Mouse (Mus musculus) heart, postnatal 0 days (tissue): ENCODE data around the gene Serpina10. TPM values are rescaled to one million over a fixed set of nuclear protein-coding genes. Genes with fewer than 3 reads are reported as not detected.

ENCODE experiments used
- ATAC-seq: fragments of 200-750 bp; cut with Nextera tagmentation; 2 replicates; pipeline ENCODE4 v1.8.0; 2017; ENCODE audit warnings: low read depth, moderate number of reproducible peaks, moderate library complexity; ENCODE audit not compliant: insufficient read depth
- DNase-seq: peaks from one replicate; pipeline ENCODE4 v3.0.0-alpha.2; 2016; ENCODE audit warnings: low spot score
- H3K27ac ChIP-seq: fragments of 300-500 bp; sonication (generic); 2 replicates; pipeline ENCODE4 v1.5.1; 2014; ENCODE audit warnings: low read depth, mild to moderate bottlenecking
- H3K27me3 ChIP-seq: fragments of 300-500 bp; sonication (generic); 2 replicates; pipeline ENCODE4 v1.6.1; 2014; ENCODE audit warnings: low read length, mixed read lengths; ENCODE audit not compliant: control insufficient read depth, insufficient read depth
- H3K36me3 ChIP-seq: fragments of 300-500 bp; sonication (generic); replicated peaks from 2 replicates; pipeline ENCODE4 v1.6.1; 2014; ENCODE audit warnings: low read length, mixed read lengths; ENCODE audit not compliant: control insufficient read depth, insufficient read depth
- H3K4me1 ChIP-seq: fragments of 300-500 bp; sonication (generic); 2 replicates; pipeline ENCODE4 v1.6.1; 2014; ENCODE audit warnings: antibody characterized with exemption; ENCODE audit not compliant: control insufficient read depth, insufficient read depth
- H3K4me2 ChIP-seq: fragments of 300-500 bp; sonication (generic); 2 replicates; pipeline ENCODE4 v1.6.1; 2014; ENCODE audit warnings: low read depth, mild to moderate bottlenecking, low read length, moderate library complexity
- H3K4me3 ChIP-seq: fragments of 300-500 bp; sonication (generic); 2 replicates; pipeline ENCODE4 v1.5.1; 2014; ENCODE audit warnings: low read depth, low read length
- H3K9ac ChIP-seq: fragments of 300-500 bp; sonication (generic); replicated peaks from 2 replicates; pipeline ENCODE4 v1.6.1; 2014; ENCODE audit warnings: low read depth, low read length, mixed read lengths
- H3K9me3 ChIP-seq: fragments of 300-500 bp; sonication (generic); replicated peaks from 2 replicates; pipeline ENCODE4 v1.6.1; 2016; ENCODE audit warnings: low read length; ENCODE audit not compliant: control insufficient read depth
- CTCF ChIP-seq: IDR thresholded peaks from 2 replicates; pipeline ENCODE4 v1.5.1; 2016; ENCODE audit warnings: antibody characterized with exemption, control low read depth, low read depth
- EP300 ChIP-seq: IDR thresholded peaks from 2 replicates; pipeline ENCODE4 v1.6.1; 2016; ENCODE audit warnings: antibody characterized with exemption, low read depth
- WGBS: fragments of 180-500 bp; shearing (Covaris S2); extraction: QIAGEN DNeasy Blood & Tissue Kit; methylation state at CpG from one replicate; pipeline ENCODE4 v1.1.7; 2014; 5-methylcytosine and 5-hydroxymethylcytosine counted together
- polyA plus RNA-seq: library from polyadenylated mRNA; unstranded; fragments of >200 nt; fragmentation: Nextera tagmentation; extraction: Ambion mirVana; gene quantifications from 2 replicates; pipeline ENCODE4 v1.2.1, GENCODE M21; 2015
- total RNA-seq: library from RNA; depleted of rRNA; stranded (reverse); fragments of >200 nt; gene quantifications from 2 replicates; pipeline ENCODE4 v1.2.3, GENCODE M21; 2014; ENCODE audit warnings: low replicate concordance

Serpina10 gene
- total and polyA plus RNA-seq, 2 experiments from 2014 or later = not detected

DNA sequence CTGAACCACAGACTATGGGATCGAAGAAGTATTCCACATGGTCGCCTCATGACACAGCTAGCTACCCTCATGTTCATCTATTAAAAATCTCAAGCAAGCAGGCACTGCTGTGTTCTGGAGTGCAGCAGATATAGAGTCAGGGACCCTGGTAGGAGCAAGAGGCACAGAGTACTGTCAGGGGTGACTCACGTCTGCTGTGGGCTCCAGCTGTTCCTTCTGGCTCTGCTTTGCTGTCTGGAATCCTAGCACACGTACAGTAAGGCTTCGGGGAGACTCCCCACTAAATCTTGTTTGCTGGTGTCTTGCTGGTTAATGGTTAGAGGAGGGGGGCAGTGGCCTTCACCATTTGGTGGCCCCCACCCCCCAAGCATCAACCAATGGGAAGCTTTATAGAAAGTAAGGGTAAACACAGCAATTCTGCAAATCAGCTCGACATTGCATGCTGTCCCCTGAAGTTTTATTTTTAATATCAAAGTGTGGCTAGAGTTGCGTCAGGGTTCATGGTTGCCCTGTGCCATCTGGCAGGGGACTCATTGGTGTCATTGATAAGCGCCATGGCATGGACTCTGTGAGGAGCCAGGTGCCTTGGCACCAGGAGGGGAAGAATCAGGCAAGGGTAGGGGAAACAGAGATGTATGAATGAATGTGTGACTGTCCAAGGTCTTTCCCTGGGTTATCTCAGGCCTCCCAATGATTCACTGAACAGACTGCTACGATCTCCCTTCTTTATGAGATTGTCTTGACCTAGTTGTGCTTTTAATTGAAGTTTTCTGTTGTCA, 25.8 kb upstream of the Serpina10 start, which contains the start of gene Serpina6:
Serpina6 (minus strand) TSS at position 365 of the 779 bp plus-strand sequence.
- no peak for ATAC-seq
- 69% methylated on average over 9 of the region's 9 CpGs for WGBS
- DNase-seq = no peak

DNA sequence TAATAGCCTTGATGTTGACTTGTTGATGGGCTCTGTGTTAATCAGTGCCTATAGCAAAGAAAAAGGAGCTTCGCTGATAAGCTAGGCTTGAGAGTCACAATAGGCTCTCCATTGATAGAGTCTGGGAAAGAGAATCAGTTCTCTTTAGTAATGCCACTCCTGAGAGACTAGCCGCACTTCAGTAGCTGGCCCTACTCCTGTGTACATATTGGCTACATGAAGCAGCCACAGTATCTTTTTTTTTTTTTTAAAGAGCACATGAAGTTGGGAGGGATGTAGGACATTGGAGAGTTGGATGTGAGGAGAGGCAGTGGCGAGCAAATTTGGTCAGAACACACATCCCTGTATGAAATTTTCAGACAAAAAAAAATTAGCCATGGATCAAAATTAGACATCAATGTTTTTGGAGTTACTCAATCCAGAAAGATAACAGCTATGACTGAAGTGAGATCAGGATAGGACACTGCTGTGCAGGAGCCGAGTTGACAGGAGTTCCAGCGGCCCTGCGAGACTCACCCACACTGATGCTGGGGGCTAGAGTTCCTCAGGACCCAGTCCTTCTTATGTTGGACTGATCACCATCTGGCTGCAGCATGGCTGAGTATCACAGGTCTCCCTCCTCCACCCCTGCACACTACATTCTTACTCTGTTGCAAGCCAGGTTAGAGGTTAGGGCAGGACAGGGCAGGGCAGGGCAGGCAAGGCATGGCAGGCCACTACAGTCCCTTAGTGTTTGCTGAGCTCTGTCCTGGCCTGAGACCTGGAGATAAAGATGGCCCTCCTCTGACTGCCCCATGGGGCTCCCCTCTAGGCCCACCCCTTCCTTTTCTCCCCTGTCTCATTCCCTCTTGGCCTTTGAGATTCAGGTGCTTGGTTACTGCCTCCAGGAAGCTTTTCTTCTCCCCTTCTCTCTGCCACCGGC, 24.1 kb upstream of the Serpina10 start:
- H3K27me3 ChIP-seq = no peaks in the 10 kb centered on the region
- WGBS = 71% methylated on average over 7 of the region's 7 CpGs
- H3K27ac ChIP-seq = no peak overlapping the region
- H3K4me3 ChIP-seq = no peak overlapping the region
- H3K4me2 ChIP-seq = no peak overlapping the region
- 0 out of 2 replicates have a peak, but pooled peaks cover 2% of the 10 kb centered on the region for H3K9me3 ChIP-seq
- DNase-seq = no peak
- TF ChIP-seq CTCF (no peak), EP300 (no peak)
- H3K4me1 ChIP-seq = no peaks in the 10 kb centered on the region
- no peak overlapping the region for H3K9ac ChIP-seq
- ATAC-seq = no peak
- H3K36me3 ChIP-seq = no peaks in the 10 kb centered on the region

More for the DNA sequence above, 25.8 kb upstream of the Serpina10 start, which contains the start of gene Serpina6:
- Histone ChIP-seq H3K27ac (no peak within 1 kb of the TSS), H3K9ac (no peak within 1 kb of the TSS), H3K9me3 (no peaks in the 10 kb centered on the region), H3K27me3 (no peaks in the 10 kb centered on the region), H3K36me3 (no peaks in the 10 kb centered on the region), H3K4me2 (no peak within 1 kb of the TSS), H3K4me1 (no peaks in the 10 kb centered on the region), H3K4me3 (no peak within 1 kb of the TSS)
- TF ChIP-seq EP300 = no peak
- TF ChIP-seq CTCF = no peak

DNA sequence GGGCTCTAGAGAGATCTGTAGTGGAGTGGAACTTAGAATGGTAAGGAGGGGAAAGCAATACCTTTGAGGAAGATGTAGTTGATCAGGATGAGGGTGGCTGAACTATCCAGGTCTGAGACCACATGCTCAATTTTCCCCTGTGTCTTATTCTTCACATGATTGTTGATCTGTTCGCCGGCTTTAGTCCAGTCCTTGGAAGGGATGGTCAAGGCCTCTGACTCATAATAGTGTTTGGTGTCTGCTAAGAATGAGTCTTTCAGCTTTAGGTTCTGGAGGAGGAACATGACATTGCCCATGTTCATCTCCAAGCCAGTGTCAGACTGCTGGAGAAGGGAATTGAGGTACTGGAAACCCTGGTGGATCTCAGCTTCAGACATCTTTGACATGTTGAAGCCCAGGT, 22.6 kb upstream of the Serpina10 start:
- WGBS = 86% methylated on average over 2 of the region's 2 CpGs
- no peak for ATAC-seq
- Histone ChIP-seq H3K4me2 (no peak overlapping the region), H3K9me3 (0 out of 2 replicates have a peak, but pooled peaks cover 8% of the 10 kb centered on the region), H3K4me1 (no peaks in the 10 kb centered on the region), H3K27ac (no peak overlapping the region), H3K9ac (no peak overlapping the region), H3K27me3 (no peaks in the 10 kb centered on the region), H3K36me3 (no peaks in the 10 kb centered on the region), H3K4me3 (no peak overlapping the region)
- no peak for TF ChIP-seq EP300
- no peak for DNase-seq

DNA sequence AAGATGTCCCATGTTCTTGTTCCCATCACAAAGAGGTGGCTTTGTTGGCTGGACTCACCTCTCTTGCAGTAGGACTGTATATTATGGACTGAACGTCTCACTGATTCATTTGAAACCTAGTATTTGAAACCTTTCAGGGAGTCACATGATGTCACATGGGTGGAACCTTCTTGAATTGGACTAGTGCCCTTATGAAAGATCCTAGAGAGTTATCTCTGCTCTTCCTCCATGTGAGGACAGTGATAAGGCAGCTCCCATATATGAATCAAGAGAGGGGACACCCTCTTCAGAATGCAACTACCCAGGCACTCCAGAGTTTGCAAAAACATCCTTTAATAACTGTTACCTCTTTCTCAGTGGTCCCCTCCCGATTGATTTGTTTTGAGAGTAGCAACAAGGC, 15.1 kb upstream of the Serpina10 start:
- DNase-seq = no peak
- H3K27ac ChIP-seq = no peak overlapping the region
- 59% methylated on average over 2 of the region's 2 CpGs for WGBS
- TF ChIP-seq CTCF = no peak
- no peak for TF ChIP-seq EP300
- no peak overlapping the region for H3K9ac ChIP-seq
- H3K36me3 ChIP-seq = no peaks in the 10 kb centered on the region
- 0 out of 2 replicates have a peak, but pooled peaks cover 8% of the 10 kb centered on the region for H3K9me3 ChIP-seq
- H3K4me1 ChIP-seq = no peaks in the 10 kb centered on the region
- H3K4me2 ChIP-seq = no peak overlapping the region
- H3K27me3 ChIP-seq = no peaks in the 10 kb centered on the region
- no peak overlapping the region for H3K4me3 ChIP-seq
- ATAC-seq = no peak

DNA sequence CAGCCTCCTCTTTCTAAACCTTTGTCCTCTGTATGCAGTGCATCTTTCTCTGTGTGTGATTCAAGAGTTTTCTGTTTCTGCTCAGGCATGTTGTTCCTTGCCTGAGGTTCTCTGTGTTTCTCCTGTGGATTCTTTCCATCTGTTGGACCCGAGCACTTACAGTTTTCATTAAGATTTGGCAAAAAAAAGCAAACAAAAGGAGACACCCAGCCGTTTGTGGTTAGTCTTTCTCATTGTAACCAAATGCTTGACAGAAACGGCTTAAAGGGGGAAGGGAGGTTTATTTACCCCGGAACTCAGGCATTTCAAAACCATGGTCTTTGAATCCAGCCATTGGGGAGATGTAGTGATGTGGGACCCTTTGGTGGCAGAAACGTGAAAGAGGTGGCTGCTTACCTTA, 13.4 kb upstream of the Serpina10 start:
- ATAC-seq = no peak
- H3K4me1 ChIP-seq = no peaks in the 10 kb centered on the region
- 27% methylated on average over 5 of the region's 5 CpGs for WGBS
- no peaks in the 10 kb centered on the region for H3K9me3 ChIP-seq
- no peak overlapping the region for H3K4me3 ChIP-seq
- H3K27ac ChIP-seq = no peak overlapping the region
- TF ChIP-seq EP300 = no peak
- no peak for TF ChIP-seq CTCF
- no peak overlapping the region for H3K4me2 ChIP-seq
- DNase-seq = no peak
- H3K36me3 ChIP-seq = no peaks in the 10 kb centered on the region
- no peaks in the 10 kb centered on the region for H3K27me3 ChIP-seq
- no peak overlapping the region for H3K9ac ChIP-seq
